Mouse (Mus musculus) stomach, embryonic 16.5 days (tissue): ENCODE data around the gene Fbrs. TPM values are rescaled to one million over a fixed set of nuclear protein-coding genes. Genes with fewer than 3 reads are reported as not detected.

Source experiments
- microRNA-seq: library from miRNA; unstranded; fragments of <30 nt; microRNA quantifications from one replicate; pipeline ENCODE4, GENCODE M21; 2016
- polyA plus RNA-seq: library from polyadenylated mRNA; unstranded; fragments of >200 nt; fragmentation: Nextera tagmentation; extraction: Ambion mirVana; gene quantifications from 2 replicates; pipeline ENCODE4 v1.2.1, GENCODE M21; 2015

Fbrs gene
- polyA plus RNA-seq, 1 experiment from 2014 or later: 11.1 TPM

Small RNA genes within 50 kb of the gene (microRNA-seq; reads per million reads assigned to microRNA genes)
- not detected for gene Gm47278
- not detected for gene Mir7060

Other genes starting within 250 kb of the Fbrs start
- gene Zfp553, start 246.1 kb upstream of the Fbrs start, polyA plus RNA-seq: 27.1 and 28.5 TPM in 2 replicates
- 14.7 and 15.0 TPM in 2 replicates for gene Sept1, start 246.1 kb upstream of the Fbrs start, polyA plus RNA-seq
- 35.5 and 37.8 TPM in 2 replicates for gene Zfp771, start 234.9 kb upstream of the Fbrs start, polyA plus RNA-seq
- 131 and 145 TPM in 2 replicates for gene Dctpp1, start 218.5 kb upstream of the Fbrs start, polyA plus RNA-seq
- gene Sephs2, start 205.1 kb upstream of the Fbrs start, polyA plus RNA-seq: 82.2 and 94.3 TPM in 2 replicates
- 3.1 and 4.0 TPM in 2 replicates for gene Itgal, start 182.9 kb upstream of the Fbrs start, polyA plus RNA-seq
- 12.0 and 13.9 TPM in 2 replicates for gene Zfp768, start 133.6 kb upstream of the Fbrs start, polyA plus RNA-seq
- 9.6 and 11.1 TPM in 2 replicates for gene Zfp747, start 103.1 kb upstream of the Fbrs start, polyA plus RNA-seq
- gene 9130019O22Rik, start 92.0 kb upstream of the Fbrs start, polyA plus RNA-seq: 6.2 and 6.7 TPM in 2 replicates
- gene E430018J23Rik, start 85.6 kb upstream of the Fbrs start, polyA plus RNA-seq: 6.1 and 9.3 TPM in 2 replicates
- 7.1 and 7.6 TPM in 2 replicates for gene Zfp764, start 72.4 kb upstream of the Fbrs start, polyA plus RNA-seq
- gene Zfp688, start 57.1 kb upstream of the Fbrs start, polyA plus RNA-seq: 21.5 and 24.4 TPM in 2 replicates
- gene Zfp689, start 30.0 kb upstream of the Fbrs start, polyA plus RNA-seq: 5.0 and 5.8 TPM in 2 replicates
- gene Prr14, start 19.6 kb upstream of the Fbrs start, polyA plus RNA-seq: 35.9 and 37.8 TPM in 2 replicates
- gene Srcap, start 32.8 kb downstream of the Fbrs start, polyA plus RNA-seq: 20.3 and 32.4 TPM in 2 replicates
- 12.3 and 13.2 TPM in 2 replicates for gene Gm42715, start 40.4 kb downstream of the Fbrs start, polyA plus RNA-seq
- gene Tmem265, start 82.2 kb downstream of the Fbrs start, polyA plus RNA-seq: 10.1 and 14.0 TPM in 2 replicates
- 37.6 and 44.1 TPM in 2 replicates for gene Phkg2, start 94.1 kb downstream of the Fbrs start, polyA plus RNA-seq
- gene Ccdc189, start 109.4 kb downstream of the Fbrs start, polyA plus RNA-seq: 6.3 and 8.1 TPM in 2 replicates
- 41.6 and 41.7 TPM in 2 replicates for gene Rnf40, start 109.6 kb downstream of the Fbrs start, polyA plus RNA-seq
- gene Zfp629, start 136.6 kb downstream of the Fbrs start, polyA plus RNA-seq: 10.4 and 10.9 TPM in 2 replicates
- 26.2 and 33.1 TPM in 2 replicates for gene Bcl7c, start 229.7 kb downstream of the Fbrs start, polyA plus RNA-seq
- gene Ctf1, start 233.5 kb downstream of the Fbrs start, polyA plus RNA-seq: 8.1 and 10.3 TPM in 2 replicates